Mouse (Mus musculus) olfactory bulb, adult 2 months (tissue): Measurements from ENCODE around the gene Dock4.

ENCODE experiments used
- CTCF ChIP-seq: fragments of 200-500 bp; IDR thresholded peaks from 2 replicates; pipeline ENCODE4 v1.5.1; 2012; ENCODE audit warnings: low read depth, mild to moderate bottlenecking, low read length, moderate library complexity; ENCODE audit not compliant: insufficient read depth
- POLR2A ChIP-seq: fragments of 200-500 bp; IDR thresholded peaks from 2 replicates; pipeline ENCODE4 v1.6.1; 2012; ENCODE audit warnings: mild to moderate bottlenecking, low read depth, low read length, moderate library complexity; ENCODE audit not compliant: insufficient read depth

DNA sequence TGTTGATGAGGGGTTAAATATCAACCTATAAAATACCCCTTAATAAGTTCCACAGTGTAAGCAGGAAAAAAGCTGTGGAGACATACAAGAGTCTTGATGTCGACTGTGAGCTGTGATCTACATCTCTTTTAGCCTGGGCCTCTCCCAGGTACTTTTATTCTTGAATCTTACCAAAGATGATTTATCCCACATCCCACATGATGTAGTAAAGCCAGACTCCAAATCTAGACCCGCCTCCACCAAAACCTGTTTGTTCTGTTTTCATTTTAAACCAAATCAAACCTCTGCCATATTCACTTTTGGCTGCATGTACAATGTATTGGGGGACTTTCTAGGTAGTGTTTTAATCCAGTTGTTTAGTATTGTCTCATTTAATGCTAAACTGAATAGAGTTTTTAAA lies 187.5 kb downstream of the Dock4 start:
- TF ChIP-seq POLR2A = no peak
- no peak for TF ChIP-seq CTCF
